Mouse (Mus musculus): ENCODE data around the gene Gm9903.

The Gm9903 gene

DNA sequence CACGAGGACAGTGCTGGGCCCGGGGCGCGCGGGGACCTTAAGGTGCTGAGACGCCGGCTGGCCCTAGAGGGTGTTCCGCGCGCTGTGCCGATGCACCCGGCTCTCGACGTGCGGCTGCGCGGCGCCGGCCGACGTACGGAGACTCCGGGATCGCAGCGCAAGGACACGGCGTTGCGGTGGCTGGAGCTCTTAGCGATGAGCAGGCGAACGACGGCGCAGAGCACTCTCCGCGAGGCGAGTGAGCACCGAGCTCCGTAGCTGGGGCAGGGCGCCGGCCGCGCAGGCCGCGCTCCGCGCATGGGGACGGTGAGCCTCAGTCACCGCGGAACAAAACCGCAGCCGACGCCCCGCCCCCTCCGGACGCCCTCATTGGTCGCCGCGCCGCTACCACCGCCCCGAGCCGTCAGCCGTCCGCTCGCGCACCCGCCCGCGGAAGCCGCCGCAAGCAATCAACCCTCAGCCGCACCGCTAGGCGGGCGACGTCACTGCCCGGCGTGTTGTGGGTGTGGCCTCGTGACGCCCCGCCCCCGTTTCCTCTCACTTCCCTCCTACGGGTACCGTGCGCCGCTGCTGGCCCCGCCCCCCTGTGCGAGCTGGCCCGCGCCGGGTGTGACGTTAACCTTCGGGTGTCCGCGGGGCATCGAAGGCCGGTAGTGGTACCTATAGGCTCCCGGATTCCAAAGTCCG is at the start of gene Gm9903, which contains the start of gene Fam53a:
Gene Gm9903, plus strand, starts transcription at position 625 of the 687 bp plus-strand sequence.
Gene Fam53a, minus strand, starts transcription at position 335 of the 687 bp plus-strand sequence.
- in situ Hi-C loops (cut with MboI, MseI) = loop anchor here (25.0 kb wide), 1 partner anchor 792 kb away; the partner anchor contains the start of gene Gm20671

DNA sequence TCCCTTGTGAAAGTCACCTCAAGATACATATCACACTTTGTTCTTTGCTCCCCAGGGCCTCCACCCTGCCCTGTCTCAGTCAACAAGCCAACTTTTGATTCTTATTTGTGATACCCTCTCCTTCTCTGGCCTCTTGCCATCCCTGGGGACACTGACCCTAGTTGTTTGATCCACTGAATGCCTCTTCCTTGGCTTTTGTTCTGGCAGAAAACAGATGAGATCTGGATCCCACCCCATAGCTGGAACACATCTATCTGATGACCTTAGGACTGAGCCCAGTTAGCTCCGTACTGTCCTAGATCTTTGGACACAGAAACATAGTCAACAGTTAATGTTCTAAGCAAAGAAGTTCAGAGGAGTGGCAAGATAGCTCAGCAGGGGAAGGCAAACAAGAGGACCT is 49.4 kb upstream of the Gm9903 start:
- in situ Hi-C loops (cut with MboI, MseI) = no loop called here

DNA sequence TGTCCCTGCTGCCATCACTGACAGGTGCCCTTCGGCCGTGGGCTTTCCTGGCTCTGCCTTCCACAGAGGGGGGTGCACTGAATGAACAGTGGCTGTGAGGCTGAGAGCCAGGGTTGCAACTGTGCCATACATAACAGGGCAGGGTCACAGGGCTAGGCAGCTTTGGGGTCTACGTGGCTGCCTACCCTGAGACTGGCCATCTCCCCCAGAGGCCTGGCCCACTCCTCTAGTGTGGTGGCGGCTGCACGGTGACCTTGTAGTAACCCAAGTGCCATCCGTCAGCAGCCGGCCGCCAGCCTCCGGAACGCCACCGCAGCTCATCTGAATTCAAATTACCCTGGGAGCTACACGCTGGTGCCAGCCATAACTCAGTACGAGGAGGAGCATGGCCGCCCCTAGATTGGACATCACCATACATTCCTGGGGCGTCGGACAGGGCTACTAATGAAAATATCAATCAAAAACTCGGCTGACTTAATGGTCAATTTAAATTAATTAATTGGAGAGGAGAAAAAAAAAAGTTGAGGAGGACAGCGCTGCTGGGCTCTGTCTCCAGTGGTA is 42.1 kb upstream of the Gm9903 start:
- in situ Hi-C loops (cut with MboI, MseI) = no loop called here

DNA sequence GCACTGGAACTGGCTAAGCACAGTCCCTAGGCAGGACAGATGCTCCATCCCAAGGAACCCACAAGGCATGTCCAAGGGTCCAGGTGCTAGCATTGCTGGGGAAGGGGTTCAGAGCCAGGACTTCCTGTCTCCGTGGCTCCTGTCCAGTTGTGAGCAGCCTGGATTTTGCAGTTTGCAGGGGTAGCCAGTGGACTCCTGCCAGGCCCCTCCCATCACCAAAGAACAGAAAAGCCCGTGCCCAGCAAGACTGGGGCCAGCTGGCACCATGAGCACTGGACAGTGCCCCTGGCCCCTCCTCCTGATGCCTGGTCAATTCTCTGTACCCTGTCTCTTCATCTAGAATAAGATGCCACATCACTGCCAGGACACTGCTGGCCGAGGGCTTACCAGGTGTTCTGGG is 41.7 kb upstream of the Gm9903 start:
- in situ Hi-C loops (cut with MboI, MseI) = no loop called here

DNA sequence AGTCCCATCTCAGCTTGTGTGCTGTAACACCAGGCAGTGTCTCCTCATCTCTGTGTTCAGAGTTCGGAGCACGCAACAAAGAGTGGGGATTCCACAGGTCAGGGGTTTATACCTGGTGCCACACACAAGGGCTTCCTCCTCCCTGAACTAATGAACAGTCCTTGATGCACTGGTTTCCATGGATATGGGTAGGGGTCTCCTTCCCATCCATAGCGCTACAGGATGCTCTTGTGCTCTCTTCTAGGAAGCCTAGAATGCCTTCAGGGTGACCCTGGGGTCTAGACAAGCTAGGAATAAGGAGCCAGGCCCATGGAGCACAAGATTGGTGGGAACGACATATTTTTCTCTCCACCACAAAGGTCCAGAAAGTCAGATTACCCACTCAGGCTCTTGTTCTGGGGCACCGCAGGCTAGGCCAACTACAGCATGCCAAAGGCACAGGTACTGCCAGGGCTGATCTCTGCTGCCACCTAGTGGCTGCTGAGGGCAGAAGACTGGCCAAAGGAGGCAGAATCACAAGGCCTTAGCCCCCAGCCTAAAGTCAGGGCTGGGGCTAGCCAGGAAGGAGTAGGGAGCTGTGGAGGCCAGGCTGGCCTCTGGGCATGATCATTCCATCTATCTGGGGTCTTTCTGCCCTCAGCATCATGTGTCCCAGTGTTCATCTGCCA is 40.4 kb upstream of the Gm9903 start:
- in situ Hi-C loops (cut with MboI, MseI) = no loop called here

DNA sequence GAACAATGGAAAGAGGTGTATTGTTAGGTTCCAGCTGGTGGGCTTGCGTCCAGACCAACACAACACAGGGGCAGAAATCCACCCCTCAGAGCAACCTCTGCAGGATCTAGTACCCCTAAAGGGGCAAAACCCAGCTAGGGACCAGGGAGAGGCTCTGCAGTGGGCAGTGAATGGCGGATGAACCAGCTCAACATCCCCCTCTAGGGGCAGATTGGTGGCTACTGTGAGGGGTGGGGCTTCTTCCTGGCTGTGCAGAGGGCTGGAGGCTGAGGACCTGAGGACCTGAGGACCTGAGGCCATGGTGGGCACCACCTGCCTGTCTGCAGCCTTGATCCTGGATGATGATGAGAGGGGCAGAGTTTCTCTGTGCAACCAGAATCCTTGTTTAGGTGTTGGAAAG is 36.1 kb upstream of the Gm9903 start:
- in situ Hi-C loops (cut with MboI, MseI) = no loop called here

DNA sequence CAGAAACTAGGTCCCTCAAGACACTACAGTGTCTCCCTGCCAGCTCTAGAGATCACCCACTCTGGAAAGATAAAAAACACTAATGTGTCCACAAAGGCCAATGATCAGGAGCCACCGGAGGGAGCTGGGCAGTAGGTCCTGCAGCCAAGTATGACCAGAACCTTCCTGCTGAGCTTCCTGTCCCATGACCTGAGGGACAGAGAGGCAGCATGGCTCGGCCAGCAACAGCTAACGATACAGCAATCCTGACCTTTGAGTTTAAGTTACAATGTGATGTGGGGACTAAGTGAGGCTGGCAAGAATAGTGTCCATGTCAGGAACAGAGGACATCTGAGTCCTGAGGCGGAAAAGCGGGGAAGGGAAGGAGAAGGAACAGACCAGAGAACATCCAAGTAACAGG is 24.4 kb upstream of the Gm9903 start:
- in situ Hi-C loops (cut with MboI, MseI) = no loop called here

DNA sequence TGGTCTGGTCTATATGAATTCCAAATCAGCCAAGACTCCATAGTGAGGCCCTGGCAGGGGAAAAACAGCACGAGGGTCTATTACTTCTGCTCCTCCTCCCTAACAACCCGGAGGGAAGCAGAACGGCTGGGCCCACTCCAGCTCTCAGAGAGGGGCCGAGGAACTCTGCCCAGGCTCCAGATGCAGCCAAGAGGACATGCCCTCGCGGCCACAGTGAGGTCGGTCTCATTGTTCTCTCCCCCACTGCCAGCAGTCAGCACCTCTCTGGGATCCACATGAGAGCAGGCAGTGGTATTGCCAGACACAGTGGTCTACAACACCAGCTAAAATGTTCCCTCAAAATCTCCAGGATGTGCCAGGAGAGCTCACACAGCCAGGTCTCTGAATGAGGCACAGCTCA is 23.1 kb upstream of the Gm9903 start:
- in situ Hi-C loops (cut with MboI, MseI) = no loop called here

DNA sequence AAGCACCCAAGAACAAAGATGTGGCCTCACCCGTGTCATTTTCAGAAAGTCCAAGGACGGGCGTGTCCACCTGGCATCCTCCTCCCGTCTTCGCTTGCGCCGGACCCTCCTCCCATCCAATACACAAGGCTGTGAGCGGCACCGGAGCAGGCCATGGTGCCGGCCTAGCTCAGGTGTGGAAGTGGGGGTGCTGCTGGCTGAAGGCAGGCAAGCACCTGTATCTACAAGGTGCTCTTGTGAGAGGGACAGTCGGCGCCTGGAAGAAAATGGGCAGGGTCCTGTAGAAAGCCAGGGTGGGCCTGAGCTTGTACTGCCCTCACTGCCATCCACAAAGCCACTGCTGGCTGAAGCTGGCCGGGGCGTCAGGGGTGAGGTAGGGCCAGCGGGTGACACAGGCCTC is 22.3 kb upstream of the Gm9903 start:
- in situ Hi-C loops (cut with MboI, MseI) = no loop called here

DNA sequence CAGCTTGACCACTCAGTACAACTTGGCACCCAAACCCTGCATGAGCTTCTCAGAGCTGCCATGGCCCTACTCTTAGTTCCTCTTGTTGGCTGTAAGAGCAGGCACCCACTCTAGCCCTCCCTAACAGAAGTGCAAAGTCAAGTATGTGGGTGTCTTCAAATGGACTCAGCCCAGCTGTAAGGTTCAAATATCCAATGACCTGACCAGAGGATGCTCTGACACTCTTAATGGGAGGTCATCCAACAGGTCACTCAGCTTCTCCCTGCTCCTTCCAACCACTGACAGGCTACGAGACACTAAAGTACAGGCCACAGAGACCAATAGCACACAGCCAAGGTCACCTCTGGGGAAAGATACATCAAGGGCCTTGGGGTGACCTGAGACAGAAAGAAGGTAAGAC is 20.5 kb upstream of the Gm9903 start:
- in situ Hi-C loops (cut with MboI, MseI) = no loop called here

DNA sequence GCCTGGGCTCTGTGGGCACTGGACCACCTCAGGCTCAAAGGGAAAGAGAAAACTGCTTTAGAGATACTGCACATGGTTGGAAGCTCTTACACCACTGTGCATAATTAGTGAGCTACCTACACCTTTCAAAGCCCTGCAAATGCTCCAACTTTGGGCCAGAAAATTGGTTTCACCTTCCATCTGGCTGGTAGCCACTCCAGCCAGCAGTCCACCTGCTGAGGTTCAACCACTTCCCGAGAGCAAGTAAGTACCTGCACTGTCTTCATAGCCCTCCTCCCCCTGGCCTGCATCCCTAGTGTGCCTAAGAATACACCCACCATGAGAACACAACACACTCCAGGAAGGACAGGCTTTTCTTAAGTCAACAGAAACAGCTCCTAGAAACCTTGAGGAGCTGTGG is 17.9 kb upstream of the Gm9903 start:
- in situ Hi-C loops (cut with MboI, MseI) = no loop called here

DNA sequence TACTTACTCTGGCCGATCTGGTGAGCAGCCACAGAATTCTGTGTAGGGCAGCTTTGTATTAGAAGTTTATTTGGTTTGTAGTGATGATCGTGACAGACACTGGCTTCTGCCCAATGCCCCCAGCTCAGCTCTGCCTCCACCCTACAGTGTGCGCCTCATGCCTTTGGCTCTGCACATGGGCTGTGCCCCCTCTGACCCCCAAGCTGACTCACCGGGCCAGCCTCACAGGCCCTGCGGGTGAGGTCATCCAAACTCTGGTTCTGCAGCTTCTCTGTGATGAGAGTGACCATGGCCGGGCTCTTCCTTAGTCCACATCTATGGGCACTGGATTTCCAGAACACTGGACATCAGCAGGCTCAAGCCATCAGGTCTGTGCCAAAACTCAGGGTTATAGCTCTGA is 15.3 kb upstream of the Gm9903 start:
- in situ Hi-C loops (cut with MboI, MseI) = no loop called here

DNA sequence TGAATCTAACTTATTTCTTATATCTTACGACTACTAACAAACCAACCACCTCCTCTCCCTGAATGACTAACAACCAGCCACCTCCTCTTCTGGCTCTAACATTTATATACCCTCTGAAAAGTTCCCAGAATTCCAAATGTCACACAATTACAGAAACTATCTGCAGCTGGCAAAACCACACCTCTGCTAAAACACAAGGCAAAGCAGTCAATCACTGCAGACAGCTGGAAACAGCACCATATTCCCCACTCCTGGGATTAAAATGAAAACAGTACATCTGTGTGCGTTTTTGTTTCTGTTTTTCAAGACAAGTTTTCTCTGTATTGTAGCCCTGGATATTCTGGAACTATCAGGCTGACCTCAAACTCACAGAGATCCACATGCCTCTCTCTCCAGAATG is 7.1 kb upstream of the Gm9903 start:
- in situ Hi-C loops (cut with MboI, MseI) = loop anchor here (5.0 kb wide), 1 partner anchor 35 kb away; the partner anchor contains the start of genes Tacc3 and Tmem129

DNA sequence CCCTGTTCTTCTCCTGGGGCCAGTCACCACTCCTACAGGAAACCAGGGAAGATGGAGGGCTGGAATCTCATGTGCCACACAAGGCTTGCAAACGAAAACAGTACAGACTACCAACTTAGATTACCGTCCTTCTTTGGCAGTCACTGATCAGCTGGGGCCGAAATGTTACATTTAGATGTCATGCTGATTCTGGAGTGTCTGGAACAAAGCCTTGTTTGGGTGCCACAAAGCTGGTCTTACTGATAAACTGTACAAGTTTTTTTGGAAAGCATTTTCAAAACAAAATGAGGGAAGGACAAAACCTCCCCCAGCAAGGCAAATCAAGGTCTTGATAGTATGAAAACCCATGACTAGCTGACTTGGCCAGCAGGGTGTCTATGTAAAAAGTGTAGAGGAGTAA is 6.0 kb upstream of the Gm9903 start:
- in situ Hi-C loops (cut with MboI, MseI) = loop anchor here (5.0 kb wide), 1 partner anchor 34 kb away; the partner anchor contains the start of genes Tacc3 and Tmem129

DNA sequence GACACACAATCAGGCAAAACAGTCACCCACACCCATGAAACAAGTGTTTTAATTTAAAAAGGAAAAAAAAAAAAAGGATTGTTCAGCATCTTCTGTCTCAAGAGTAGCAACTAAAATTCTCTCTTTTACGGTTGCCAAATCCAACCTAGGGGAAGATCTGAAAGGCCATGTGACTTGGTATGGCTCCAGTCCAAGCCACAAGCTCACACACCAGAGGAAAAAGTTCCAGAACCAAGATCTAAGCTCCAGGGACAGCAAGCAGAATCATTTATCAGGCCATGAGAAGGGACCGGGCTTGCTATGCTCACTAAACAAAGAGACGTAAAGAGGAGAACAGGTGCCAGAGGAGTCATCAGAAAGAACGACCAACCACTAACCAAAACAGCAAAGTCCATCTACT is 1.8 kb upstream of the Gm9903 start:
- in situ Hi-C loops (cut with MboI, MseI) = loop anchor here (25.0 kb wide), 1 partner anchor 791 kb away; the partner anchor contains the start of gene Gm20671

DNA sequence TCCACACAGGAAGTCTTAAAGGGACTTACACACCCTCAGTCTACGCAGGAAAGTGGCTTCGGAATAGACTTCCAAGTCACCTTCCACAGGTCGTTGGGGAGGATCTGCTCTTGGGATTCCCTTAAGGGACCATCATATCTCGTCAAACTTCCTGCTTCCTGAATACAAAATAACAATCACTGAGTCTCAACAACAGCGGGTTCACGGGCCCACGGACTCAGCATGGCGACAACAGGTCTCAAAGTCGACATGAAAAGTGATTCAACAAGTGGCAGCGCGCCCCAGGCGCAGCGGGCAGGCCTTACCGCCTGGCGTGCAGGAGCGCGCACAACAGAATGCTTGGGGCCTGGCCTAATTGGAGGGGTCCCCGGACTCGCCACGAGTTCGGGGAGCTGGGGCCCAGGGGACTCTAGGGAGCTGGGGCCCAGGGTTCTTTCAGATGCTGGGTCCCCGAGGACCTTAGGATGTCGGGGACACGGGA is 865 bp upstream of the Gm9903 start:
- in situ Hi-C loops (cut with MboI, MseI) = loop anchor here (25.0 kb wide), 1 partner anchor 792 kb away; the partner anchor contains the start of gene Gm20671

DNA sequence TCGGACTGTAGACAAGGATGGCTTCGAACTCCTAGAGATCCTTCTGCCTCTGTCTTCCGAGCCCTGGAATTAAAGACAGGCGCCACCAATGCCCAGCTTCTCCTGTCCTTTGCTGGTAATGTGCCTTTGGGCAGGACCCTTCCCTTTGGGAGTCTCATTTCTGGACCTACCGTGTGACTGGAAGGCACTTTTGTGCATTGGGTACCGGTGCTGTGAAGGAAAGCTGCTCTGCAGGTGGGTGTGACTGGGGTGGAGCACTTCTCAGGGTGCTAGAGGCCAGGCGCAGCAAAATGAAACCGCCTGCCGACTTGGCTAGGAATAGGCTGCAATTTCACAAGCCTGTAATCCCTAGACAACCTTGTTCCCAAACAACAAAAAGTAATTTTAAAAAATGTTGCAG is 336 bp downstream of the Gm9903 start:
- in situ Hi-C loops (cut with MboI, MseI) = loop anchor here (25.0 kb wide), 1 partner anchor 793 kb away; the partner anchor contains the start of gene Gm20671

DNA sequence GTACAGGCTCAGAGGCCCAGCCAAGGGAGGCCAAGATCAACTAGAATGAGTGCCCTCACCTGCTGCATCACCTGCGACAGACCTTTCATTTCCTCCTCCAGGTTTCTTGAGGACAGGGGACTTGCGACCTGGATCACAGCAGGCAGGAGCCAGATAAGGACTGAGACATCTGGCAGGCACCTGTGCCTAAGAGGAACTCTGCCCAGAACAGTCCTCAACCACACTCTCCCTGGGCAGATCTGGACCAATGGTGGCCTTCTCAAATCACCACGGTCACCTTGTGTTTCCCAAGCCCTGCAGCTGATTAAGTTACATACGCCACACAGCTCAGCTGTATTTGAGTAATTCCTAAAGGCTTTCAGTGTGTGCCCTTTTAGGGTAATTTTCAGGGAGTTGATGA is 890 bp downstream of the Gm9903 start:
- in situ Hi-C loops (cut with MboI, MseI) = loop anchor here (25.0 kb wide), 1 partner anchor 793 kb away; the partner anchor contains the start of gene Gm20671

DNA sequence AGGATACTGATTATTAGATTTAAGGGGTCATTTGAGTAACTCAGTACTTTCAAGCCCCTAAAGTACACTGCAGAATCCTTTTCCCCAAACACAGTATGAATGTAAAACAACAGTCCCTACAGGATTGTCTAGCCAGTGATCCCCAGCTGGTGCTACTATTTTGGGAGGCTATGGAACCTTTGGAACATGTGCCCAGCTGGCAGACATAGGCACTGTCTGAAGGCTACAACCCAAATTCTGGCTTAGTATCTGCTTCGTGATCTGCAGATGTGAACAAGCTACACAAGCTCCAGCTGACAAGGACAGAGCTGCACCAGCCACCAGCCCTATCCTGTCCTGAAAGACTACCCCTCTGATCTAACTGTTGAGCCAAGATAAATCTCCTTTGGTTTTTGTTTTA is 2.8 kb downstream of the Gm9903 start:
- in situ Hi-C loops (cut with MboI, MseI) = loop anchor here (25.0 kb wide), 1 partner anchor 795 kb away; the partner anchor contains the start of gene Gm20671

DNA sequence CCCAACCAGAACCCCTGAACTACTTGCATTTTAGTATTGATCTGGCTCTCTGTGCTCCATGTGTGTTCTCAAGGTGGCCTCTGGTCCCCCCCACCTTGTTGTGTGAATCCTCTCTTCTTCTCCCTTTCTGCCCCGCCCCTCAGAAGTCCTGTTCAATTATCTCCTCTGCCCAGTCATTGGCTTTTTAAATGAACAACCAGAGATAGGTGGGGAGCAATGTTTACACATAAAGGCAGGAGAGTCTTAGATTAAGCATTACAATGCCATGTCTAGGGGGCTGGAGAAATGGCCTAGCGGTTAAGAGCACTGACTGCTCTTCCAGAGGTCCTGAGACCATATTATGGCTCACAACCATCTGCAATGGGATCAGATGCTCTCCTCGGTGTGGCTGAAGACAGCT is 5.6 kb downstream of the Gm9903 start:
- in situ Hi-C loops (cut with MboI, MseI) = loop anchor here (25.0 kb wide), 1 partner anchor 798 kb away; the partner anchor contains the start of gene Gm20671

DNA sequence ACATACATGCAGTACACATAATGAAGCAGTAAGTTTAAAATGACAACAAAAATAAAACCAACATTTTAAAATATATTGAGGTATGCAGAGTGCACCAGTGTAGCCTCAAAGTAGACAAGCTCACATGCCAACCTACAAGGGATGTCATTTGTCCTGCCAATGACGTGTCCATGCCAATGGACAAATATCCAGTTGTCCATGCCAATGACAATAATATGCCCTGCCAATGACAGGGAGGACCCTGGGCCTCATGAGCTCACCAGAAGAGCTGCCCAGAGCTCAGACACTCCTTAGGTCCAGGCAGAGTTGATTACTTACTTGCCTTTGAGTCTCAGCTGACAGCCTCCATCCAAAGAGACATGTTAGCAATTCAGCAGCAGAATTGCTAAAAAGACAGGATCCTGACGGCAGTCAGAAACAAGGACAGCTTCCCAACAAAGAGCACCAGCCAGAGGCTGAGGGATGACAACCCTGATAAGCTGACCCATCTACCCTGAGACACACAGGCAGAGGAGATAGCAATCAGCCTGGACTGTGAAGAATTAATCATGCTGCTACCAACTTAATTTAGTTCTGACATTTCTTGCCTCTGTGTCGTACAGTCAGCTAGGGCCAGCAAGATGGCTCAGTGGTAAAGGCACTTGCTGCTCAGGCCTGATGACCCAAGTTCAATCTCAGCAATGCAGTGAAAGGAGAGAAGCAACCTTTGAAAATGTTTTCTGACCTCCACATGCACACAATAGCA is 8.1 kb downstream of the Gm9903 start:
- in situ Hi-C loops (cut with MboI, MseI) = loop anchor here (25.0 kb wide), 1 partner anchor 800 kb away; the partner anchor contains the start of gene Gm20671
